Comparison of ENCODE assay signal across 27 mouse cellular contexts in genomic region chr8:72676436-72676835, GRCm38 (mm10). TPM values are rescaled to one million over a fixed set of nuclear protein-coding genes. Genes with fewer than 3 reads are reported as not detected.
DNase-seq lines count a peak whose midpoint lies in the region; ATAC-seq and TF ChIP-seq lines count a peak whose summit lies in the region.
"Had no signal": no experiment of that assay in that cellular context is flagged by ENCODE, and none has a peak within 500 bp of the region (broad histone marks: within the 10 kb centered on the region; RNA-seq: fewer than 3 reads in every experiment).

No protein-coding gene starts in this region.

- H3K27me3 ChIP-seq in ES-Bruce4 (ENCODE audit: control insufficient read depth, insufficient read depth, low read length, poor library complexity, severe bottlenecking): no peaks in the 10 kb centered on the region
- no peaks in the 10 kb centered on the region for H3K27me3 ChIP-seq in intestine, embryonic 15.5 days (replicated peaks)
- H3K27me3 ChIP-seq: forebrain, embryonic 13.5 days; hindbrain, embryonic 13.5 days had no signal

- TF ChIP-seq CTCF in ES-Bruce4 (IDR thresholded peaks at IDR 0.05; ENCODE audit: low read depth, low read length): no peak
- no peak for TF ChIP-seq CTCF in layer of hippocampus, adult 2 months (conservative IDR thresholded peaks at IDR 0.05)

- no peak for TF ChIP-seq POLR2A in ES-Bruce4 (IDR thresholded peaks at IDR 0.05; ENCODE audit: insufficient read depth, low read length)

- no peak for ATAC-seq in CD4-positive, CD25-positive, alpha-beta regulatory T cell, adult 4 months
- no peak for ATAC-seq in intestine, embryonic 15.5 days
- ATAC-seq: forebrain, embryonic 13.5 days; forebrain, embryonic 16.5 days; hindbrain, embryonic 16.5 days; Patski had no signal

- 67% methylated on average over 4 of the region's 4 CpGs for WGBS in intestine, embryonic 15.5 days

- DNase-seq in ES-E14 (ENCODE audit: low read depth, low spot score) (no peak), MN1 (ENCODE audit: low spot score) (no peak)
- DNase-seq in thymus, postnatal 0 days (ENCODE audit: low spot score): peak; percentile 87
- DNase-seq in thymus, postnatal 25 days: peak; percentile 67
- no peak for DNase-seq in layer of hippocampus, adult 2 months (ENCODE audit: low spot score in 2 of 2)
- DNase-seq: adrenal gland, postnatal 10 days; adrenal gland, postnatal 36 days; cerebellum, adult 18-20 months; cerebellum, adult 9-10 months; cerebellum, postnatal 14 days; gastrocnemius, postnatal 10 days; gastrocnemius, postnatal 36 days; heart, adult 2 months; heart, postnatal 10 days; heart, postnatal 36 days had no signal

- H3K4me3 ChIP-seq in ES-Bruce4 (ENCODE audit: low read depth, low read length) (no peak overlapping the region), ES-E14 (ENCODE audit: insufficient read depth in 1 of 2, low read depth in 1 of 2, low read length in 2 of 2, poor library complexity in 1 of 2, severe bottlenecking in 1 of 2) (no peak overlapping the region)
- no peak overlapping the region for H3K4me3 ChIP-seq in intestine, embryonic 15.5 days (replicated peaks)
- no peak overlapping the region for H3K4me3 ChIP-seq in layer of hippocampus, adult 2 months
- H3K4me3 ChIP-seq: forebrain, embryonic 10.5 days; forebrain, embryonic 13.5 days; heart, adult 2 months; hindbrain, embryonic 10.5 days; hindbrain, embryonic 13.5 days had no signal

- H3K36me3 ChIP-seq in ES-Bruce4 (ENCODE audit: control insufficient read depth, insufficient read depth, low read length, poor library complexity, severe bottlenecking) (no peaks in the 10 kb centered on the region), ES-E14 (ENCODE audit: control insufficient read depth, insufficient read depth, low read length, poor library complexity, severe bottlenecking) (peaks cover 3% of the 10 kb centered on the region; the same call in 1 of the 2 replicates)
- no peaks in the 10 kb centered on the region for H3K36me3 ChIP-seq in intestine, embryonic 15.5 days
- H3K36me3 ChIP-seq: forebrain, embryonic 10.5 days; hindbrain, embryonic 10.5 days; hindbrain, embryonic 13.5 days had no signal

- H3K27ac ChIP-seq in ES-Bruce4 (ENCODE audit: insufficient read depth, low read length): peak overlapping the region; percentile 77
- H3K27ac ChIP-seq in ES-E14 (ENCODE audit: insufficient read depth, low read depth, low read length, poor library complexity, severe bottlenecking): peak overlapping the region; percentile 93
- no peak overlapping the region for H3K27ac ChIP-seq in intestine, embryonic 15.5 days
- H3K27ac ChIP-seq in layer of hippocampus, adult 2 months: no peak overlapping the region
- H3K27ac ChIP-seq: forebrain, embryonic 10.5 days; forebrain, embryonic 13.5 days; heart, adult 2 months; hindbrain, embryonic 10.5 days; hindbrain, embryonic 13.5 days had no signal

- no peak overlapping the region for H3K9ac ChIP-seq in ES-Bruce4 (ENCODE audit: low read depth, poor library complexity, severe bottlenecking)
- H3K9ac ChIP-seq in ES-E14 (ENCODE audit: insufficient read depth, low read depth, low read length, poor library complexity, severe bottlenecking): no peak overlapping the region
- no peak overlapping the region for H3K9ac ChIP-seq in intestine, embryonic 15.5 days
- H3K9ac ChIP-seq: forebrain, embryonic 13.5 days; hindbrain, embryonic 13.5 days had no signal

- TF ChIP-seq EP300 in ES-Bruce4 (IDR thresholded peaks at IDR 0.05; ENCODE audit: insufficient read depth, low read depth, low read length): no peak

- peaks cover 11% of the 10 kb centered on the region for H3K4me1 ChIP-seq in ES-Bruce4 (ENCODE audit: control insufficient read depth, insufficient read depth, low read length)
- peaks cover 20 to 26% of the 10 kb centered on the region in 2 experiments for H3K4me1 ChIP-seq in ES-E14 (ENCODE audit: control insufficient read depth in 2 of 2, insufficient read depth in 2 of 2, low read length in 2 of 2, poor library complexity in 1 of 2)
- H3K4me1 ChIP-seq in intestine, embryonic 15.5 days (replicated peaks): no peaks in the 10 kb centered on the region
- H3K4me1 ChIP-seq: forebrain, embryonic 10.5 days; forebrain, embryonic 13.5 days; hindbrain, embryonic 10.5 days; hindbrain, embryonic 13.5 days had no signal

- no peak overlapping the region for H3K4me2 ChIP-seq in intestine, embryonic 15.5 days (replicated peaks)
- H3K4me2 ChIP-seq: forebrain, embryonic 13.5 days; heart, embryonic 11.5 days; hindbrain, embryonic 13.5 days had no signal

- in situ Hi-C loops in ES-E14 (cut with MboI; ENCODE audit: low sequenced_read_pairs in 2 of 2, unreplicated experiment in 2 of 2): no loop called here

- H3K9me3 ChIP-seq in ES-Bruce4 (replicated peaks; ENCODE audit: control insufficient read depth, insufficient read depth, low read length, poor library complexity, severe bottlenecking) (no peaks in the 10 kb centered on the region), ES-E14 (ENCODE audit: control insufficient read depth, insufficient read depth, low read depth, low read length) (no peaks in the 10 kb centered on the region)
- no peaks in the 10 kb centered on the region for H3K9me3 ChIP-seq in intestine, embryonic 15.5 days
- H3K9me3 ChIP-seq: forebrain, embryonic 10.5 days; forebrain, embryonic 13.5 days; hindbrain, embryonic 10.5 days; hindbrain, embryonic 13.5 days had no signal

TF ChIP-seq in ES-E14, 5 proteins besides CTCF, POLR2A, EP300 and RAD21:
- TF ChIP-seq CHD2 (IDR thresholded peaks at IDR 0.05; ENCODE audit: low read depth, low read length) (no peak), MAFK (IDR thresholded peaks at IDR 0.05; ENCODE audit: insufficient read depth, low read depth, low read length) (no peak), ZC3H11A (IDR thresholded peaks at IDR 0.05; ENCODE audit: borderline replicate concordance, low read depth, low read length) (no peak), HCFC1 (IDR thresholded peaks at IDR 0.05; ENCODE audit: borderline replicate concordance, insufficient read depth, low read length) (no peak), ZNF384 (IDR thresholded peaks at IDR 0.05; ENCODE audit: low read depth, low read length) (no peak)

RNA-seq across cellular contexts. Expression of gene Nwd1, which starts 29.9 kb away (rescaled TPM):
- polyA plus RNA-seq in ES-Bruce4 (2011; ENCODE audit: insufficient read depth, insufficient read length, low read depth, missing spikeins): 0.91 and 0.94 TPM in 2 replicates
- 0.26 and 0.76 TPM in 2 replicates for total RNA-seq in ES-E14 (2012; rRNA removed)
- 2.3 and 3.1 TPM in 2 replicates for polyA plus RNA-seq in thymus, postnatal 0 days (2015; fragmentation: Nextera tagmentation; extraction: Ambion mirVana)
- under 1 TPM in 1 of 2 experiments, not detected in 1; 0.14 TPM for polyA plus RNA-seq in CD4-positive, CD25-positive, alpha-beta regulatory T cell, adult 4 months (2017; shearing (Covaris generic))
- polyA plus RNA-seq in intestine, embryonic 15.5 days (2015; fragmentation: Nextera tagmentation; extraction: Ambion mirVana): 0.08 and 0.14 TPM in 2 replicates
- total RNA-seq in layer of hippocampus, adult 2 months (2021): 10 to 100 TPM; 51.1 to 52.1 TPM
- polyA plus RNA-seq: embryonic facial prominence, embryonic 11.5 days; hindbrain, embryonic 10.5 days had no signal

RNA-seq across cellular contexts. Expression of gene Sin3b, which starts 46.6 kb away (rescaled TPM):
- polyA plus RNA-seq in ES-Bruce4 (2011; ENCODE audit: insufficient read depth, insufficient read length, low read depth, missing spikeins): 196 and 208 TPM in 2 replicates
- 135 and 189 TPM in 2 replicates for total RNA-seq in ES-E14 (2012; rRNA removed)
- polyA plus RNA-seq in thymus, postnatal 0 days (2015; fragmentation: Nextera tagmentation; extraction: Ambion mirVana): 463 and 506 TPM in 2 replicates
- 100 to 1,000 TPM in 1 of 2 experiments, 10 to 100 TPM in 1; 75.3 to 102 TPM for polyA plus RNA-seq in CD4-positive, CD25-positive, alpha-beta regulatory T cell, adult 4 months (2017; shearing (Covaris generic))
- polyA plus RNA-seq in intestine, embryonic 15.5 days (2015; fragmentation: Nextera tagmentation; extraction: Ambion mirVana): 132 and 150 TPM in 2 replicates
- 100 to 1,000 TPM; 171 to 181 TPM for total RNA-seq in layer of hippocampus, adult 2 months (2021)

Comparison
In these comparisons a context has a peak if more than half of its experiments do, and no peak if none do; other contexts are left out.
1. H3K27ac ChIP-seq: peak in ES-Bruce4 (single experiment) and ES-E14 (single experiment); none in intestine, embryonic 15.5 days (single experiment) and layer of hippocampus, adult 2 months (single experiment).
2. DNase-seq: peak in thymus, postnatal 0 days (single experiment) and thymus, postnatal 25 days (single experiment); none in ES-E14 (single experiment), layer of hippocampus, adult 2 months (0 of 2) and MN1 (single experiment).